Comparison of ENCODE assay signal across 18 mouse cellular contexts in the genomic region with DNA sequence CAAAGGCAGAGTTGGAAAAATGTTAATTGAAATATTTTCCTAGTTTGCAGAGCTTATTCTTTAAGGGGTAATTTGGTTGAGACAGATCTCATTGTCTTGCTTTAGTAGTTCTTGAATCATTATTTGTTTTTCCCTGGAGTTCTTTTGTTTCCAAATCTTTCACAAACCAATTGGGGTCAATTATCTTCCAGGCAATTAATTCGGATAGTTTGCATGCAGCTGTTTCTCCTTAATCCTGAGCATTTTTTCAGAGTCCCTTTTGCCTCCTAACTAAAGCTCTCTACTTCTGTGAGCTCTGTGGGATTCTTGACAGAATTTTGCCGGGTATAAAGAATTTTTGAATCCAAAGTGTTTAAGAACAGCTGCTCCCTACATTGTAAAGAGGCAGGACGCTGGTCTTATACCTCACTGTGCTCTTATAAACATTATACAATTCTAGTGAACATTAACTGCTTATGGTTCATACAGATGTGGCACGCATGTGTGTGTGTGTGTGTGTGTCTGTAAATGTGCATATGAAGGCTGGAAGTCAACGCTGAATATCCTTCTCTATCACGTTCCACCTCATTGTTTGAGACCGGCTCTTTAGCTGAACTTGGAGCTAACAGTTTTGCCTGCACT. TPM values are rescaled to one million over a fixed set of nuclear protein-coding genes. Genes with fewer than 3 reads are reported as not detected.
DNase-seq lines count a peak whose midpoint lies in the region; ATAC-seq and TF ChIP-seq lines count a peak whose summit lies in the region.
"Had no signal": no experiment of that assay in that cellular context is flagged by ENCODE, and none has a peak within 500 bp of the region (broad histone marks: within the 10 kb centered on the region; RNA-seq: fewer than 3 reads in every experiment).

No protein-coding gene starts in this region.

- H3K4me2 ChIP-seq in forebrain, embryonic 13.5 days = peak overlapping the region; percentile 28; the same call in 1 of the 2 replicates
- H3K4me2 ChIP-seq in forebrain, embryonic 11.5 days (ENCODE audit: low read depth, low read length, severe bottlenecking) = no peak overlapping the region
- H3K4me2 ChIP-seq in forebrain, postnatal 0 days (ENCODE audit: low read depth) = no peak overlapping the region
- H3K4me2 ChIP-seq: hindbrain, embryonic 13.5 days; liver, embryonic 13.5 days; lung, embryonic 15.5 days had no signal

- peak overlapping the region; percentile 65 for H3K27ac ChIP-seq in forebrain, embryonic 13.5 days
- no peak overlapping the region for H3K27ac ChIP-seq in forebrain, embryonic 11.5 days (ENCODE audit: low read depth, low read length)
- H3K27ac ChIP-seq in embryonic facial prominence, embryonic 10.5 days (replicated peaks) = 0 out of 2 replicates have a peak overlapping the region, but pooled peaks have one; percentile 24
- H3K27ac ChIP-seq in forebrain, postnatal 0 days (ENCODE audit: low read depth, low read length) = no peak overlapping the region
- H3K27ac ChIP-seq: hindbrain, embryonic 13.5 days; kidney, postnatal 0 days; liver, embryonic 13.5 days; lung, embryonic 15.5 days had no signal

- H3K27me3 ChIP-seq in forebrain, embryonic 13.5 days = peaks cover 35% of the 10 kb centered on the region
- H3K27me3 ChIP-seq in forebrain, embryonic 11.5 days (ENCODE audit: control insufficient read depth, insufficient read depth, low read length) = peaks cover 8% of the 10 kb centered on the region
- 0 out of 2 replicates have a peak, but pooled peaks cover 4% of the 10 kb centered on the region for H3K27me3 ChIP-seq in embryonic facial prominence, embryonic 10.5 days (replicated peaks; ENCODE audit: low read depth, poor library complexity, severe bottlenecking)
- H3K27me3 ChIP-seq in forebrain, postnatal 0 days (ENCODE audit: insufficient read depth, low read length) = no peaks in the 10 kb centered on the region
- H3K27me3 ChIP-seq: liver, embryonic 13.5 days; lung, embryonic 15.5 days had no signal

- no peaks in the 10 kb centered on the region for H3K36me3 ChIP-seq in forebrain, embryonic 13.5 days (ENCODE audit: poor library complexity, severe bottlenecking)
- no peaks in the 10 kb centered on the region for H3K36me3 ChIP-seq in forebrain, embryonic 11.5 days (ENCODE audit: control insufficient read depth, insufficient read depth, low read length)
- H3K36me3 ChIP-seq in embryonic facial prominence, embryonic 10.5 days (replicated peaks) = no peaks in the 10 kb centered on the region
- H3K36me3 ChIP-seq in forebrain, postnatal 0 days (ENCODE audit: insufficient read depth) = no peaks in the 10 kb centered on the region
- H3K36me3 ChIP-seq: hindbrain, embryonic 13.5 days; liver, embryonic 13.5 days; lung, embryonic 15.5 days had no signal

- peak; percentile 33; the same call in 1 of the 2 replicates for ATAC-seq in forebrain, embryonic 13.5 days
- ATAC-seq in forebrain, embryonic 11.5 days (replicated peaks; ENCODE audit: low FRiP score) = no peak
- ATAC-seq in forebrain, postnatal 0 days = peak; percentile 25; the same call in 1 of the 2 replicates

- WGBS in forebrain, embryonic 13.5 days = 12% methylated on average over 7 of the region's 7 CpGs
- 32% methylated on average over 7 of the region's 7 CpGs for WGBS in forebrain, embryonic 11.5 days
- 48% methylated on average over 7 of the region's 7 CpGs for WGBS in embryonic facial prominence, embryonic 10.5 days
- 10% methylated on average over 7 of the region's 7 CpGs for WGBS in forebrain, postnatal 0 days

- no peaks in the 10 kb centered on the region for H3K9me3 ChIP-seq in forebrain, embryonic 13.5 days (replicated peaks)
- no peaks in the 10 kb centered on the region for H3K9me3 ChIP-seq in forebrain, embryonic 11.5 days (ENCODE audit: control insufficient read depth, low read length)
- H3K9me3 ChIP-seq in embryonic facial prominence, embryonic 10.5 days = no peaks in the 10 kb centered on the region
- no peaks in the 10 kb centered on the region for H3K9me3 ChIP-seq in forebrain, postnatal 0 days (ENCODE audit: low read length)
- H3K9me3 ChIP-seq: hindbrain, embryonic 13.5 days; liver, embryonic 13.5 days; lung, embryonic 15.5 days had no signal

- peaks cover 12% of the 10 kb centered on the region for H3K4me1 ChIP-seq in forebrain, embryonic 13.5 days
- H3K4me1 ChIP-seq in forebrain, embryonic 11.5 days (replicated peaks; ENCODE audit: control insufficient read depth, insufficient read depth, low read length) = 0 out of 2 replicates have a peak, but pooled peaks cover 2% of the 10 kb centered on the region
- H3K4me1 ChIP-seq in embryonic facial prominence, embryonic 10.5 days = peaks cover 21% of the 10 kb centered on the region
- H3K4me1 ChIP-seq in forebrain, postnatal 0 days (ENCODE audit: insufficient read depth) = no peaks in the 10 kb centered on the region
- H3K4me1 ChIP-seq: liver, embryonic 13.5 days; lung, embryonic 15.5 days had no signal

- H3K4me3 ChIP-seq in forebrain, embryonic 13.5 days = no peak overlapping the region
- H3K4me3 ChIP-seq in forebrain, embryonic 11.5 days (ENCODE audit: low read depth, low read length) = no peak overlapping the region
- H3K4me3 ChIP-seq in embryonic facial prominence, embryonic 10.5 days = no peak overlapping the region
- H3K4me3 ChIP-seq in forebrain, postnatal 0 days (ENCODE audit: low read depth, low read length) = no peak overlapping the region
- H3K4me3 ChIP-seq: hindbrain, embryonic 13.5 days; liver, embryonic 13.5 days; lung, embryonic 15.5 days had no signal

- no peak for TF ChIP-seq CTCF in forebrain, postnatal 0 days (IDR thresholded peaks at IDR 0.05; ENCODE audit: low read depth)

- DNase-seq in forebrain, embryonic 11.5 days (ENCODE audit: low spot score) = no peak
- DNase-seq in embryonic facial prominence, embryonic 10.5 days (ENCODE audit: low spot score) = no peak
- DNase-seq in forebrain, postnatal 0 days = peak; percentile 5
- DNase-seq in retina, embryonic 14.5 days (ENCODE audit: low spot score) = peak; percentile 88
- no peak for DNase-seq in frontal cortex, postnatal 14 days (ENCODE audit: low spot score in 2 of 2)
- no peak for DNase-seq in heart, adult 8-10 months (ENCODE audit: low spot score)
- DNase-seq in adrenal gland, postnatal 36 days = no peak
- DNase-seq: cerebellum, adult 11-12 months; cerebellum, postnatal 25 days; kidney, adult 11 months; layer of hippocampus, adult 9-11 months; liver, embryonic 13.5 days; midbrain, embryonic 14.5 days; right cerebral cortex, postnatal 14 days had no signal

- no peak overlapping the region for H3K9ac ChIP-seq in forebrain, embryonic 13.5 days
- no peak overlapping the region for H3K9ac ChIP-seq in forebrain, embryonic 11.5 days (ENCODE audit: low read length)
- no peak overlapping the region for H3K9ac ChIP-seq in forebrain, postnatal 0 days
- H3K9ac ChIP-seq: hindbrain, embryonic 13.5 days; liver, embryonic 13.5 days; lung, embryonic 15.5 days had no signal

RNA-seq across cellular contexts. Expression of gene Eif2s2, which starts 32.8 kb away (rescaled TPM):
- 88.1 and 97.0 TPM in 2 replicates for polyA plus RNA-seq in forebrain, embryonic 13.5 days (2015; fragmentation: Nextera tagmentation; extraction: Ambion mirVana)
- polyA plus RNA-seq in forebrain, embryonic 11.5 days (2014; fragmentation: Nextera tagmentation; extraction: Ambion mirVana) = 118 and 135 TPM in 2 replicates
- 124 and 138 TPM in 2 replicates for polyA plus RNA-seq in embryonic facial prominence, embryonic 10.5 days (2016; fragmentation: Nextera tagmentation; extraction: Ambion mirVana)
- total RNA-seq in forebrain, postnatal 0 days (2014; rRNA removed) = 76.4 and 81.3 TPM in 2 replicates
- 103 and 127 TPM in 2 replicates for polyA plus RNA-seq in forebrain, postnatal 0 days (2015; fragmentation: Nextera tagmentation; extraction: Ambion mirVana)
- total RNA-seq in heart, adult 8-10 months (2022) = 10 to 100 TPM; 54.7 to 61.0 (median 55.7) TPM
- total RNA-seq in adrenal gland, postnatal 36 days (2021) = 100 to 1,000 TPM; 129 to 170 TPM

Comparison
In these comparisons a context has a peak if more than half of its experiments do, and no peak if none do; other contexts are left out.
1. H3K27ac ChIP-seq: peak in forebrain, embryonic 13.5 days (single experiment) and embryonic facial prominence, embryonic 10.5 days (single experiment); none in forebrain, embryonic 11.5 days (single experiment) and forebrain, postnatal 0 days (single experiment).
2. DNase-seq: peak in forebrain, postnatal 0 days (single experiment) and retina, embryonic 14.5 days (single experiment); none in forebrain, embryonic 11.5 days (single experiment), embryonic facial prominence, embryonic 10.5 days (single experiment), frontal cortex, postnatal 14 days (0 of 2), heart, adult 8-10 months (single experiment) and adrenal gland, postnatal 36 days (0 of 2).